Comparison of ENCODE assay signal across 8 mouse cellular contexts in genomic region chr11:16508052-16508654, GRCm38 (mm10). TPM values are rescaled to one million over a fixed set of nuclear protein-coding genes. Genes with fewer than 3 reads are reported as not detected.
A peak's percentile ranks its signal among the peaks of the same experiment; 100 is the strongest.
DNase-seq lines count a peak whose midpoint lies in the region; ATAC-seq lines count a peak whose summit lies in the region.

Gene Sec61g (minus strand): TSS chr11:16508484.

- no peaks in the 10 kb centered on the region for H3K27me3 ChIP-seq in lung, embryonic 16.5 days (ENCODE audit: control insufficient read depth, insufficient read depth, low read depth, low read length)

- peak; percentile 99 for ATAC-seq in hematopoietic stem cell, adult 5-6 weeks (replicated peaks in 1 of 2; ENCODE audit: insufficient read depth in 1 of 2, low FRiP score in 2 of 2, low TSS enrichment in 1 of 2, low read depth in 1 of 2, poor library complexity in 2 of 2, severe bottlenecking in 2 of 2)
- ATAC-seq in lung, embryonic 16.5 days (ENCODE audit: low read depth) = peak; percentile 99

- H3K4me1 ChIP-seq in lung, embryonic 16.5 days (replicated peaks; ENCODE audit: control insufficient read depth, insufficient read depth, low read length) = peaks cover 4% of the 10 kb centered on the region; the same call in 1 of the 2 replicates

- H3K36me3 ChIP-seq in lung, embryonic 16.5 days (ENCODE audit: control insufficient read depth, insufficient read depth, low read length) = peaks cover 18% of the 10 kb centered on the region

- under 1% methylated on average over 35 of the region's 35 CpGs for WGBS in lung, embryonic 16.5 days

- H3K9me3 ChIP-seq in lung, embryonic 16.5 days (ENCODE audit: control insufficient read depth, low read length) = no peaks in the 10 kb centered on the region

- H3K4me2 ChIP-seq in lung, embryonic 16.5 days (ENCODE audit: low read depth, low read length) = peak within 1 kb of the TSS; percentile 75

- peak; percentile 84 for DNase-seq in MEL-GATA-1-ER (ENCODE audit: extremely low read depth, low read depth)
- DNase-seq in cerebellum, adult 8-10 months = peak; percentile 89
- DNase-seq in forelimb bud, embryonic 11.5 days (ENCODE audit: low read depth, low spot score) = peak; percentile 91
- peak; percentile 80 for DNase-seq in layer of hippocampus, adult 9-10 months (ENCODE audit: low spot score)
- DNase-seq in ovary, postnatal 10 days (ENCODE audit: low spot score) = peak; percentile 80
- DNase-seq in thymus, postnatal 10 days (ENCODE audit: low spot score in 2 of 2) = peak; percentile 75 to 84

- peak within 1 kb of the TSS; percentile 96 for H3K27ac ChIP-seq in lung, embryonic 16.5 days (ENCODE audit: low read length)

- H3K4me3 ChIP-seq in lung, embryonic 16.5 days (ENCODE audit: low read length) = peak within 1 kb of the TSS; percentile 97

- peak within 1 kb of the TSS; percentile 99 for H3K9ac ChIP-seq in lung, embryonic 16.5 days (ENCODE audit: low read length)

RNA-seq across cellular contexts. Expression of gene Sec61g, which starts in this region (rescaled TPM):
- total RNA-seq in hematopoietic stem cell, adult 5-6 weeks (2017) = 7.3 and 12.4 TPM in 2 replicates
- 36.2 and 37.5 TPM in 2 replicates for polyA plus RNA-seq in lung, embryonic 16.5 days (2015; fragmentation: Nextera tagmentation; extraction: Ambion mirVana)

Comparison
In these comparisons a context has a peak if more than half of its experiments do, and no peak if none do; other contexts are left out.
1. Peak in every context shown above with its lines: DNase-seq, ATAC-seq, H3K4me3 ChIP-seq and H3K27ac ChIP-seq.